Comparison of ENCODE assay signal across 11 mouse cellular contexts in the genomic region with DNA sequence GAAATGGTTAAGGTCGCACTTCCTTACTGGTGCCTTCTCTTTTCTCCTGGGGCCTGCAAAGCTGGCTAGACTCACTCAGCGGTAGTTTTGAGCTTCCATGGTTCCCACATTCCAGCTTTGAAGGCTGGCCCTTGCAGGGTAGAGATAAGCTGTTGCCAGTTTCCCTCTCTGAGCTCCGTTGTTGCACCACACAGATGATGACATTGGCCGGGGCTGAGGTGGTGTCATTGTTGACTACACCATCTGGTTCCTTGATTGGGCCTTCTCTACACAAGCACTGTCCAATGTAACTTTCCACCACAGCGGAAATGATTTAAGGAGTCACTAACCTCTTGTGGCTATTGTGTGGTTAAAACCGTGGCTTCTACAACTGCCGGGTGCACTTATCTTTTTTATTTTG. TPM values are rescaled to one million over a fixed set of nuclear protein-coding genes. Genes with fewer than 3 reads are reported as not detected.
DNase-seq lines count a peak whose midpoint lies in the region; TF ChIP-seq lines count a peak whose summit lies in the region.
"Had no signal": no experiment of that assay in that cellular context is flagged by ENCODE, and none has a peak within 500 bp of the region (broad histone marks: within the 10 kb centered on the region; RNA-seq: fewer than 3 reads in every experiment).

No protein-coding gene starts in this region.

- intact Hi-C loops in gastrocnemius, adult 2 months (cut with DNase I), result loop anchor here (1.0 to 5.0 kb wide), 2 partner anchors 57 to 97 kb away; no protein-coding TSS in a partner anchor

- H3K9me3 ChIP-seq in forebrain, embryonic 10.5 days, result no peaks in the 10 kb centered on the region
- H3K9me3 ChIP-seq in embryonic facial prominence, embryonic 10.5 days, result no peaks in the 10 kb centered on the region
- H3K9me3 ChIP-seq: intestine, embryonic 15.5 days; limb, embryonic 10.5 days; neural tube, embryonic 15.5 days had no signal

- no peak overlapping the region for H3K27ac ChIP-seq in gastrocnemius, adult 2 months
- H3K27ac ChIP-seq in forebrain, embryonic 10.5 days, result no peak overlapping the region
- no peak overlapping the region for H3K27ac ChIP-seq in embryonic facial prominence, embryonic 10.5 days (replicated peaks)
- H3K27ac ChIP-seq: intestine, embryonic 15.5 days; limb, embryonic 10.5 days; neural tube, embryonic 15.5 days had no signal

- peaks cover 35% of the 10 kb centered on the region for H3K4me1 ChIP-seq in forebrain, embryonic 10.5 days
- peaks cover 24% of the 10 kb centered on the region for H3K4me1 ChIP-seq in embryonic facial prominence, embryonic 10.5 days

- no peak for TF ChIP-seq CTCF in gastrocnemius, adult 2 months (IDR thresholded peaks at IDR 0.05)

- H3K4me3 ChIP-seq in gastrocnemius, adult 2 months, result no peak overlapping the region
- no peak overlapping the region for H3K4me3 ChIP-seq in forebrain, embryonic 10.5 days
- H3K4me3 ChIP-seq in embryonic facial prominence, embryonic 10.5 days, result no peak overlapping the region
- H3K4me3 ChIP-seq: intestine, embryonic 15.5 days; limb, embryonic 10.5 days had no signal

- peaks cover 65% of the 10 kb centered on the region for H3K27me3 ChIP-seq in forebrain, embryonic 10.5 days (ENCODE audit: poor library complexity, severe bottlenecking)
- H3K27me3 ChIP-seq in embryonic facial prominence, embryonic 10.5 days (replicated peaks; ENCODE audit: low read depth, poor library complexity, severe bottlenecking), result peaks cover 65% of the 10 kb centered on the region

- DNase-seq in 416B (ENCODE audit: low read depth) (peak; percentile 100), MN1 (ENCODE audit: low spot score) (peak; percentile 63)
- DNase-seq in heart, adult 9 months (ENCODE audit: low spot score in 2 of 2), result peak; percentile 71 to 76
- DNase-seq in lung, postnatal 10 days, result peak; percentile 48
- DNase-seq in gastrocnemius, adult 2 months, result no peak
- DNase-seq in ovary, postnatal 14 days (ENCODE audit: low spot score), result no peak
- no peak for DNase-seq in forebrain, embryonic 10.5 days (ENCODE audit: extremely low spot score, low spot score)
- no peak for DNase-seq in embryonic facial prominence, embryonic 10.5 days (ENCODE audit: low spot score)

- H3K36me3 ChIP-seq in forebrain, embryonic 10.5 days (replicated peaks), result no peaks in the 10 kb centered on the region
- H3K36me3 ChIP-seq in embryonic facial prominence, embryonic 10.5 days (replicated peaks), result no peaks in the 10 kb centered on the region
- H3K36me3 ChIP-seq: intestine, embryonic 15.5 days; limb, embryonic 10.5 days; neural tube, embryonic 15.5 days had no signal

- 84% methylated on average over 7 of the region's 7 CpGs for WGBS in forebrain, embryonic 10.5 days
- 79% methylated on average over 7 of the region's 7 CpGs for WGBS in embryonic facial prominence, embryonic 10.5 days

RNA-seq across cellular contexts. Expression of a gene that starts 2.0 kb away (rescaled TPM):
- total RNA-seq in gastrocnemius, adult 2 months (2021), result under 1 TPM in 1 of 2 experiments, not detected in 1; 0.03 TPM
- polyA plus RNA-seq in forebrain, embryonic 10.5 days (2016; fragmentation: Nextera tagmentation; extraction: Ambion mirVana), result 0.05 and 0.15 TPM in 2 replicates
- polyA plus RNA-seq in embryonic facial prominence, embryonic 10.5 days (2016; fragmentation: Nextera tagmentation; extraction: Ambion mirVana), result 0.05 and 0.16 TPM in 2 replicates
- polyA plus RNA-seq: limb, embryonic 10.5 days had no signal

RNA-seq across cellular contexts. Expression of a gene that starts 52.7 kb away (rescaled TPM):
- 1 to 10 TPM; 2.6 to 3.1 TPM for total RNA-seq in gastrocnemius, adult 2 months (2021)
- polyA plus RNA-seq in forebrain, embryonic 10.5 days (2016; fragmentation: Nextera tagmentation; extraction: Ambion mirVana), result 71.1 and 83.6 TPM in 2 replicates
- 36.4 and 39.0 TPM in 2 replicates for polyA plus RNA-seq in embryonic facial prominence, embryonic 10.5 days (2016; fragmentation: Nextera tagmentation; extraction: Ambion mirVana)

Comparison
In these comparisons a context has a peak if more than half of its experiments do, and no peak if none do; other contexts are left out.
1. DNase-seq: peak in 416B (single experiment), MN1 (single experiment), heart, adult 9 months (2 of 2) and lung, postnatal 10 days (single experiment); none in gastrocnemius, adult 2 months (single experiment), ovary, postnatal 14 days (single experiment), forebrain, embryonic 10.5 days (single experiment) and embryonic facial prominence, embryonic 10.5 days (single experiment).